Mouse (Mus musculus): ENCODE results near the gene Col6a3.

DNA sequence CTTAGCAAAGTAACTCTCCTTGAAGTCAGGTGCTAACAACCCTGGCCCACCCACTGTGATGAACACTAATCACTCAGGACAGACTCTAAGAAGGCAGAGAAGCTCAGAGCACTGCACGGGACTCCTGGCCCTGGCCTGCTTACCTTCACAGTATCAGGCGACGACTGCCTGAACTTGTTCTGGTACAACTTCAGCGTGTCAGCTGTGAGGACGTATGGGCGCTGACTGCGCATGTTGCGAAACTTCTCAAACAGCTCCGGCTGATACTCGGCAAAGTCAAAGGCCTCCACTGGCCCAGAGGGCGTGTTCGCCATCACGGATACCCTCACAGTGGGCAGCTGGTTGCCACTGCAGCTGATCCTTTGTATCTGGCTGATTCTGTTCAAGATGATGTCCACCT is 42.7 kb downstream of the Col6a3 start:
- no peak for TF ChIP-seq TCF12 (IDR thresholded peaks at IDR 0.05; ENCODE audit: insufficient read depth, poor library complexity, severe bottlenecking)
- no peak for TF ChIP-seq E2F4 (IDR thresholded peaks at IDR 0.05; ENCODE audit: insufficient read depth)
- no peak for TF ChIP-seq POLR2A (IDR thresholded peaks at IDR 0.05; ENCODE audit: insufficient read length, low read depth)
- no peak for TF ChIP-seq MYOD1 (IDR thresholded peaks at IDR 0.05; ENCODE audit: control insufficient read depth in 1 of 3, insufficient read length in 2 of 3, low read depth in 2 of 3)
- no peak for TF ChIP-seq MAX (IDR thresholded peaks at IDR 0.05; ENCODE audit: low read depth)
- TF ChIP-seq POLR2AphosphoS2 (IDR thresholded peaks at IDR 0.05; ENCODE audit: insufficient read length, low read depth) = no peak

Data from myocyte (in vitro differentiated cells).